Mouse (Mus musculus): Measurements from ENCODE around the gene Fto. TPM values are rescaled to one million over a fixed set of nuclear protein-coding genes. Genes with fewer than 3 reads are reported as not detected.
A peak's percentile ranks its signal among the peaks of the same experiment; 100 is the strongest.

Gene Fto
- polyA plus RNA-seq, 1 experiment from 2014 or later, result 19.9 TPM

- Histone ChIP-seq H3K4me3 (ENCODE audit: low read depth, low read length) (no peak overlapping the region), H3K36me3 (ENCODE audit: control insufficient read depth, insufficient read depth) (no peaks in the 10 kb centered on the region), H3K27ac (ENCODE audit: low read length) (peak overlapping the region; percentile 21; the same call in 1 of the 2 replicates), H3K4me1 (ENCODE audit: control insufficient read depth, low read depth, low read length) (peaks cover 15% of the 10 kb centered on the region), H3K9ac (ENCODE audit: low read depth, low read length) (no peak overlapping the region), H3K9me3 (replicated peaks; ENCODE audit: control insufficient read depth, low read length) (no peaks in the 10 kb centered on the region), H3K4me2 (ENCODE audit: low read depth, low read length) (no peak overlapping the region), H3K27me3 (ENCODE audit: control insufficient read depth, insufficient read depth, low read depth, low read length) (no peaks in the 10 kb centered on the region)
- no peak for ATAC-seq (ENCODE audit: low read depth)
- WGBS (ENCODE audit: insufficient replicate concordance), result 89% methylated on average over 11 of the region's 11 CpGs
Observed at GRCm38 (mm10) chr8:91383811-91384210, 70.5 kb downstream of the Fto start.

- WGBS (ENCODE audit: insufficient replicate concordance), result 67% methylated on average over 3 of the region's 3 CpGs
Observed at GRCm38 (mm10) chr8:91384389-91384788, 71.1 kb downstream of the Fto start.

GRCm38 (mm10) chr8:91385808-91386207 is 72.5 kb downstream of the Fto start:
- Histone ChIP-seq H3K9ac (ENCODE audit: low read depth, low read length) (no peak overlapping the region), H3K27me3 (ENCODE audit: control insufficient read depth, insufficient read depth, low read depth, low read length) (no peaks in the 10 kb centered on the region), H3K4me3 (ENCODE audit: low read depth, low read length) (no peak overlapping the region), H3K4me2 (ENCODE audit: low read depth, low read length) (no peak overlapping the region), H3K9me3 (replicated peaks; ENCODE audit: control insufficient read depth, low read length) (no peaks in the 10 kb centered on the region), H3K4me1 (ENCODE audit: control insufficient read depth, low read depth, low read length) (peaks cover 10% of the 10 kb centered on the region), H3K36me3 (ENCODE audit: control insufficient read depth, insufficient read depth) (no peaks in the 10 kb centered on the region), H3K27ac (ENCODE audit: low read length) (no peak overlapping the region)
- ATAC-seq (ENCODE audit: low read depth), result no peak
- WGBS (ENCODE audit: insufficient replicate concordance), result 71% methylated on average over 7 of the region's 7 CpGs

More at GRCm38 (mm10) chr8:91384389-91384788, 71.1 kb downstream of the Fto start:
- Histone ChIP-seq H3K9ac (ENCODE audit: low read depth, low read length) (no peak overlapping the region), H3K36me3 (ENCODE audit: control insufficient read depth, insufficient read depth) (no peaks in the 10 kb centered on the region), H3K4me1 (ENCODE audit: control insufficient read depth, low read depth, low read length) (peaks cover 15% of the 10 kb centered on the region), H3K27ac (ENCODE audit: low read length) (peak overlapping the region; percentile 31; the same call in 1 of the 2 replicates), H3K9me3 (replicated peaks; ENCODE audit: control insufficient read depth, low read length) (no peaks in the 10 kb centered on the region), H3K4me2 (ENCODE audit: low read depth, low read length) (no peak overlapping the region), H3K4me3 (ENCODE audit: low read depth, low read length) (no peak overlapping the region), H3K27me3 (ENCODE audit: control insufficient read depth, insufficient read depth, low read depth, low read length) (no peaks in the 10 kb centered on the region)
- no peak; the same call in 1 of the 2 replicates for ATAC-seq (ENCODE audit: low read depth)

- no peak overlapping the region for H3K4me3 ChIP-seq (ENCODE audit: low read depth, low read length)
- H3K9me3 ChIP-seq (replicated peaks; ENCODE audit: control insufficient read depth, low read length), result no peaks in the 10 kb centered on the region
- H3K36me3 ChIP-seq (ENCODE audit: control insufficient read depth, insufficient read depth), result no peaks in the 10 kb centered on the region
- H3K27me3 ChIP-seq (ENCODE audit: control insufficient read depth, insufficient read depth, low read depth, low read length), result no peaks in the 10 kb centered on the region
- no peak overlapping the region for H3K4me2 ChIP-seq (ENCODE audit: low read depth, low read length)
- no peak for ATAC-seq (ENCODE audit: low read depth)
- 45% methylated on average over 9 of the region's 9 CpGs for WGBS (ENCODE audit: insufficient replicate concordance)
- no peak overlapping the region for H3K9ac ChIP-seq (ENCODE audit: low read depth, low read length)
- 0 out of 2 replicates have a peak overlapping the region, but pooled peaks have one; percentile 12 for H3K27ac ChIP-seq (ENCODE audit: low read length)
- H3K4me1 ChIP-seq (ENCODE audit: control insufficient read depth, low read depth, low read length), result peaks cover 5% of the 10 kb centered on the region
Observed at GRCm38 (mm10) chr8:91390369-91391020, 77.2 kb downstream of the Fto start.

DNA sequence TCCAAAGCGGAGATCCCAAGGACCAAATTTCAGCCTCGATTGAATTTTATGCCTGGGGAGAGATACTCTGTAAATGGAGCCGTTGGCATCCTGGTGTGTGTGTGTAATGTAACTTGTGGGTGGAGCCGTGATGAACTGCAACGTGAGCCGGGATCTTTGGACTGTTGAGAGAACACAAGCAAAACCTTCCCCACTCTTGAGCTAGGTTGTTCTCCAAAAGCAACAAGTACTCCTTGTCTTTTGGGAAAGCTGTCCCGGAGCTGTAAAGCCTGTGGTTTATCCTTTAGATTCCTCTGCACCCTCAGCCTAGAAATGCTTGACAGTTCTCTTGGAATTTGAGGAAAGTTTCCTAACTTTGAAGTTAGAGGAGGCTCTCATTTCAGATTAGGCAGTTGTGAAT is 78.9 kb downstream of the Fto start:
- no peak overlapping the region for H3K9ac ChIP-seq (ENCODE audit: low read depth, low read length)
- H3K27ac ChIP-seq (ENCODE audit: low read length), result no peak overlapping the region
- no peaks in the 10 kb centered on the region for H3K9me3 ChIP-seq (replicated peaks; ENCODE audit: control insufficient read depth, low read length)
- no peak overlapping the region for H3K4me2 ChIP-seq (ENCODE audit: low read depth, low read length)
- H3K4me3 ChIP-seq (ENCODE audit: low read depth, low read length), result no peak overlapping the region
- H3K27me3 ChIP-seq (ENCODE audit: control insufficient read depth, insufficient read depth, low read depth, low read length), result no peaks in the 10 kb centered on the region
- WGBS (ENCODE audit: insufficient replicate concordance), result 63% methylated on average over 7 of the region's 7 CpGs
- H3K36me3 ChIP-seq (ENCODE audit: control insufficient read depth, insufficient read depth), result no peaks in the 10 kb centered on the region
- ATAC-seq (ENCODE audit: low read depth), result peak; percentile 55; the same call in 1 of the 2 replicates
- peaks cover 5% of the 10 kb centered on the region for H3K4me1 ChIP-seq (ENCODE audit: control insufficient read depth, low read depth, low read length)

GRCm38 (mm10) chr8:91395340-91396055 is 82.2 kb downstream of the Fto start:
- H3K4me2 ChIP-seq (ENCODE audit: low read depth, low read length), result no peak overlapping the region
- 71% methylated on average over 6 of the region's 6 CpGs for WGBS (ENCODE audit: insufficient replicate concordance)
- H3K4me3 ChIP-seq (ENCODE audit: low read depth, low read length), result no peak overlapping the region
- H3K9ac ChIP-seq (ENCODE audit: low read depth, low read length), result no peak overlapping the region
- no peak overlapping the region for H3K27ac ChIP-seq (ENCODE audit: low read length)
- H3K9me3 ChIP-seq (replicated peaks; ENCODE audit: control insufficient read depth, low read length), result no peaks in the 10 kb centered on the region
- ATAC-seq (ENCODE audit: low read depth), result no peak
- H3K27me3 ChIP-seq (ENCODE audit: control insufficient read depth, insufficient read depth, low read depth, low read length), result no peaks in the 10 kb centered on the region
- H3K4me1 ChIP-seq (ENCODE audit: control insufficient read depth, low read depth, low read length), result peaks cover under 1% of the 10 kb centered on the region
- no peaks in the 10 kb centered on the region for H3K36me3 ChIP-seq (ENCODE audit: control insufficient read depth, insufficient read depth)

DNA sequence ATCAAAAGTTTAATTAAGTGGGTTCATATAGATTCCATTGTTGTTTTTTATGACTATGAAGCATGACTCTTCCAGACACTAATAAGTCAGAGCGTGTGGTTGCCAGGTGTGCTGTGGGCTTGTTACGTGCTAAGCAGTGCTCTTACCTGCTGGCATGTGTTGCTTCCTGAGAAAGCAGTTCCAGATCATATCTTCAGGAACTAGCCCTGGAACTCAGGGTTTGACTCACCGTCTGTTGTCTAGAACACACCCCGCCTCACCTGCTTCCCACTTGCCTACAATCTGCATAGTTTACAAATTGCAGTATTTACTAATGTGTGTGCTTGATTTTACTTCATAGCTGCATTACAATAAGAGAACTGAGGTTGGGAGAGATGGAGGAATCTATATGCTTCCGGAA is 84.7 kb downstream of the Fto start:
- Histone ChIP-seq H3K27ac (ENCODE audit: low read length) (no peak overlapping the region), H3K4me1 (ENCODE audit: control insufficient read depth, low read depth, low read length) (no peaks in the 10 kb centered on the region; the same call in none of the 2 replicates), H3K27me3 (ENCODE audit: control insufficient read depth, insufficient read depth, low read depth, low read length) (no peaks in the 10 kb centered on the region), H3K4me2 (ENCODE audit: low read depth, low read length) (no peak overlapping the region), H3K9me3 (replicated peaks; ENCODE audit: control insufficient read depth, low read length) (no peaks in the 10 kb centered on the region), H3K4me3 (ENCODE audit: low read depth, low read length) (no peak overlapping the region), H3K9ac (ENCODE audit: low read depth, low read length) (no peak overlapping the region), H3K36me3 (ENCODE audit: control insufficient read depth, insufficient read depth) (no peaks in the 10 kb centered on the region)
- 77% methylated on average over 5 of the region's 5 CpGs for WGBS (ENCODE audit: insufficient replicate concordance)
- ATAC-seq (ENCODE audit: low read depth), result no peak

GRCm38 (mm10) chr8:91402980-91403975 is 90.0 kb downstream of the Fto start:
- no peak overlapping the region for H3K9ac ChIP-seq (ENCODE audit: low read depth, low read length)
- peak overlapping the region; percentile 70 for H3K27ac ChIP-seq (ENCODE audit: low read length)
- no peaks in the 10 kb centered on the region for H3K27me3 ChIP-seq (ENCODE audit: control insufficient read depth, insufficient read depth, low read depth, low read length)
- peak; percentile 78 for ATAC-seq (ENCODE audit: low read depth)
- H3K4me2 ChIP-seq (ENCODE audit: low read depth, low read length), result peak overlapping the region; percentile 10; the same call in 1 of the 2 replicates
- H3K36me3 ChIP-seq (ENCODE audit: control insufficient read depth, insufficient read depth), result no peaks in the 10 kb centered on the region
- no peaks in the 10 kb centered on the region for H3K9me3 ChIP-seq (replicated peaks; ENCODE audit: control insufficient read depth, low read length)
- 61% methylated on average over 9 of the region's 9 CpGs for WGBS (ENCODE audit: insufficient replicate concordance)
- H3K4me1 ChIP-seq (ENCODE audit: control insufficient read depth, low read depth, low read length), result peaks cover 4% of the 10 kb centered on the region
- H3K4me3 ChIP-seq (ENCODE audit: low read depth, low read length), result no peak overlapping the region

Data from liver, embryonic 16.5 days (tissue).